Mouse (Mus musculus) small intestine, adult 2 months (tissue): ENCODE measurements around the gene Cntn5. TPM values are rescaled to one million over a fixed set of nuclear protein-coding genes. Genes with fewer than 3 reads are reported as not detected.

ENCODE experiments used
- H3K27ac ChIP-seq: fragments of 200-500 bp; 2 replicates; pipeline ENCODE4 v1.5.1; 2012; ENCODE audit warnings: low read depth, low read length, control low read depth, inconsistent platforms; ENCODE audit not compliant: insufficient read depth
- H3K27me3 ChIP-seq: fragments of 200-500 bp; 2 replicates; pipeline ENCODE4 v1.6.1; 2012; ENCODE audit warnings: mild to moderate bottlenecking, moderate library complexity, low read length, inconsistent platforms; ENCODE audit not compliant: control insufficient read depth, insufficient read depth
- H3K36me3 ChIP-seq: fragments of 200-500 bp; 2 replicates; pipeline ENCODE4 v1.6.1; 2012; ENCODE audit warnings: mild to moderate bottlenecking, low read length, control low read depth, inconsistent platforms; ENCODE audit not compliant: control insufficient read depth, insufficient read depth
- H3K4me1 ChIP-seq: fragments of 200-500 bp; 2 replicates; pipeline ENCODE4 v1.6.1; 2012; ENCODE audit warnings: low read length, inconsistent platforms, mixed read lengths; ENCODE audit not compliant: control insufficient read depth, insufficient read depth, insufficient read length
- H3K4me3 ChIP-seq: fragments of 200-500 bp; 2 replicates; pipeline ENCODE4 v1.5.1; 2012; ENCODE audit warnings: low read depth, mild to moderate bottlenecking, control low read depth, inconsistent platforms, low read length, moderate library complexity
- CTCF ChIP-seq: fragments of 200-500 bp; IDR thresholded peaks from 2 replicates; pipeline ENCODE4 v1.5.1; 2012; ENCODE audit warnings: low read depth, mild to moderate bottlenecking, control low read depth, inconsistent platforms, low read length, moderate library complexity, mixed read lengths; ENCODE audit not compliant: insufficient replicate concordance, insufficient read length; ENCODE audit errors: extremely low read depth
- POLR2A ChIP-seq: fragments of 200-500 bp; IDR thresholded peaks from 2 replicates; pipeline ENCODE4 v1.6.1; 2012; ENCODE audit warnings: low read depth, mild to moderate bottlenecking, control low read depth, inconsistent platforms, low read length, moderate library complexity
- WGBS: fragments of 180-500 bp; shearing (Covaris S2); methylation state at CpG from one replicate; pipeline ENCODE4 v1.1.7; 2018; 5-methylcytosine and 5-hydroxymethylcytosine counted together
- polyA plus RNA-seq: library from polyadenylated mRNA; depleted of rRNA; stranded (reverse); fragments of >200 nt; gene quantifications from 2 replicates; pipeline ENCODE4 v1.2.3, GENCODE M21; 2012

Gene Cntn5
- polyA plus RNA-seq, 1 experiment, result not detected

GRCm38 (mm10) chr9:10400099-10400498 lies 504.5 kb downstream of the Cntn5 start:
- WGBS, result 40% methylated on average over 7 of the region's 7 CpGs

DNA sequence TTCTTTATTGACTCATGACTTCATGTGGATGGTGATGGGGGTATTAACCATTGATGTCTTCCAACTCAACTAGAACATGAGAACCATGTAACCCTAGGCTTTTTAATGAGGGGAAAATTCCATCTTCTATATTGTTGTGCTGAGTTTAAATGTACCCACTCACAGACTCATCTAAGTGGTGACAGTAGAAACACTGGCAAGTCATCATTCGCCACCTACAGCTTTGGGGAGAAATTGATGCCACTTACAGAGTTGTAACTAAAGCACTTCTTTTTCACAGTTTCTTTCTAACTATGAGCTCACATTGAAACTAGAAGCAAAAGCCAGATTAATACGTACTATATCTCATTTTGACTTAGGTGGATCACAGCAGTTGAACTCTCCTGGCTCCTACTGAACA lies 514.7 kb downstream of the Cntn5 start:
- Histone ChIP-seq H3K36me3 (no peaks in the 10 kb centered on the region), H3K4me3 (no peak overlapping the region), H3K27ac (no peak overlapping the region), H3K4me1 (no peaks in the 10 kb centered on the region), H3K27me3 (no peaks in the 10 kb centered on the region)
- 80% methylated on average over 2 of the region's 2 CpGs for WGBS
- TF ChIP-seq CTCF (no peak), POLR2A (no peak)

More at GRCm38 (mm10) chr9:10400099-10400498, 504.5 kb downstream of the Cntn5 start:
- no peaks in the 10 kb centered on the region for H3K27me3 ChIP-seq
- H3K4me1 ChIP-seq, result no peaks in the 10 kb centered on the region
- H3K36me3 ChIP-seq, result no peaks in the 10 kb centered on the region
- H3K4me3 ChIP-seq, result no peak overlapping the region
- no peak for TF ChIP-seq POLR2A
- no peak for TF ChIP-seq CTCF
- H3K27ac ChIP-seq, result no peak overlapping the region

DNA sequence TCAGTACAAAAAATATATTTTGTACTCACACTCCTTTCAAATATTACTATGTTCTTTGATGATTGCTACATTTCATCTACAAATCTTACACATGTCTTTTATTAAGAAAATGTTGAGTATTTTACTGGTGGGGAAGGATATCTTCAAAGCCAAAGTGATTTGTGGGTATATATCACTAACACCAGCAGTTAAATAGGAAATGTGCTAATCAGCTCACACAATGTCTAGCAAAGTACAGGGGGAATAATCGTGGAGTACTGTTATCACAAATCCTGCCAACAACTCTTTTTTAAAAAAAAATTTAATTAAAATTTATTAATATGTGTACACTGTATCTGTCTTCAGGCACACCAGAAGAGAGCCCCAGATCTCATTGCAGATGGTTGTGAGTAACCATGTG lies 520.1 kb downstream of the Cntn5 start:
- Histone ChIP-seq H3K36me3 (no peaks in the 10 kb centered on the region), H3K4me1 (no peaks in the 10 kb centered on the region), H3K27me3 (no peaks in the 10 kb centered on the region), H3K4me3 (no peak overlapping the region), H3K27ac (no peak overlapping the region)
- no peak for TF ChIP-seq CTCF
- TF ChIP-seq POLR2A, result no peak
- 67% methylated on average over 1 of the region's 1 CpGs for WGBS

- Histone ChIP-seq H3K4me3 (no peak overlapping the region), H3K27ac (no peak overlapping the region), H3K36me3 (no peaks in the 10 kb centered on the region), H3K4me1 (no peaks in the 10 kb centered on the region), H3K27me3 (no peaks in the 10 kb centered on the region)
- no peak for TF ChIP-seq POLR2A
- no peak for TF ChIP-seq CTCF
Measured at GRCm38 (mm10) chr9:10383140-10383539, 521.4 kb downstream of the Cntn5 start.

DNA sequence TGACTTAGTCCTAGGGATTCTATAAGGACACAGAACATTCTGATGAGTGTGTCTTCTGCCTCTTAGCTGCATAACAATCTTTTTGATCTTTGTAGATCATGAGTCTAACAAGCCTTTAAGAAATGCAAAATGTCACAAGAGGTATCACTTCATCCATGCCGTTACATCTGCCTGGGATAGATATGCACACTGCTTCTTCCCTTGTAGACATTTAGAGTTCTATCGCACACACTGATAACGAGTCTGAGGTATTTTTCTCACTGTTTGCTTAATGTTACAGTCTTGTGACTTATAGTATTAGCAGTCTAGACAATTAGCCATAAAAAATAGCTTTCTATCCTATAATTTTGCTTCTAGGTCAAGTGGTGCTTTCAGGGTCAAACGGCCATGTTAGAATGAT lies 522.9 kb downstream of the Cntn5 start:
- no peak for TF ChIP-seq POLR2A
- no peak for TF ChIP-seq CTCF
- H3K27me3 ChIP-seq, result no peaks in the 10 kb centered on the region
- H3K4me1 ChIP-seq, result no peaks in the 10 kb centered on the region
- H3K4me3 ChIP-seq, result no peak overlapping the region
- H3K27ac ChIP-seq, result no peak overlapping the region
- WGBS, result 80% methylated on average over 4 of the region's 4 CpGs
- no peaks in the 10 kb centered on the region for H3K36me3 ChIP-seq

- TF ChIP-seq POLR2A (no peak), CTCF (no peak)
- Histone ChIP-seq H3K27me3 (no peaks in the 10 kb centered on the region), H3K27ac (no peak overlapping the region), H3K4me3 (no peak overlapping the region), H3K4me1 (no peaks in the 10 kb centered on the region), H3K36me3 (no peaks in the 10 kb centered on the region)
Measured at GRCm38 (mm10) chr9:10376261-10376660, 528.3 kb downstream of the Cntn5 start.

DNA sequence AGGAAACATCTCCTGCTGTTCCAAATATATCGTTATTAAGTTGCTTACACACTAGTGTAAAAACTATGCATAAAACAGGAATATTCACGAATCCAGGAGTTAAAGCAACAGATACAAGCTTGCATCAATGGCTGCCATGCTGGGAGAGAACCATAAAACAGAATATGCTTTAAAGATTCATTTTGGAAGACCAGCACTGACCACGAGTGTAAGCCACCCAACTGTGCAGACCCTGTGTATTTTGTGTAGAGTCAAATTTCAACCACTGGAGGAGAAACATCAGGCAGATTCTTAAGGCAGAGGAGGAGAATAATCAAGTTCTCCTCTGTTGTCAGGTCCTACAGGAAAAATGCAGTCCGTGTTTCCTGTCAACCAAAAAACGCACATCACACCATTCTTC lies 535.6 kb downstream of the Cntn5 start:
- no peak for TF ChIP-seq CTCF
- Histone ChIP-seq H3K4me3 (no peak overlapping the region), H3K4me1 (no peaks in the 10 kb centered on the region), H3K27me3 (no peaks in the 10 kb centered on the region), H3K27ac (no peak overlapping the region), H3K36me3 (no peaks in the 10 kb centered on the region)
- 56% methylated on average over 5 of the region's 5 CpGs for WGBS

GRCm38 (mm10) chr9:10368410-10368809 lies 536.2 kb downstream of the Cntn5 start:
- no peaks in the 10 kb centered on the region for H3K27me3 ChIP-seq
- TF ChIP-seq CTCF, result no peak
- TF ChIP-seq POLR2A, result no peak
- no peak overlapping the region for H3K4me3 ChIP-seq
- WGBS, result 43% methylated on average over 1 of the region's 1 CpGs
- H3K4me1 ChIP-seq, result no peaks in the 10 kb centered on the region
- no peak overlapping the region for H3K27ac ChIP-seq
- H3K36me3 ChIP-seq, result no peaks in the 10 kb centered on the region
